Mouse (Mus musculus) cerebellum, postnatal 36 days (tissue): Measurements from ENCODE around the gene Omp.

ENCODE experiments used
- DNase-seq, 2 experiments: peaks; one replicate each; pipeline ENCODE4 v3.0.0; 2021 to 2022; ENCODE audit warnings: mixed read lengths in 2 of 2

The Omp gene

GRCm38 (mm10) chr7:98095852-98096251 lies 49.5 kb downstream of the Omp start:
- DNase-seq, result no peak
